Mouse (Mus musculus): Measurements from ENCODE around the gene Npr2. TPM values are rescaled to one million over a fixed set of nuclear protein-coding genes. Genes with fewer than 3 reads are reported as not detected.

The Npr2 gene
- 11.1 and 12.1 TPM in 2 replicates for polyA plus RNA-seq (2014; fragmentation: Nextera tagmentation; extraction: Ambion mirVana)

DNA sequence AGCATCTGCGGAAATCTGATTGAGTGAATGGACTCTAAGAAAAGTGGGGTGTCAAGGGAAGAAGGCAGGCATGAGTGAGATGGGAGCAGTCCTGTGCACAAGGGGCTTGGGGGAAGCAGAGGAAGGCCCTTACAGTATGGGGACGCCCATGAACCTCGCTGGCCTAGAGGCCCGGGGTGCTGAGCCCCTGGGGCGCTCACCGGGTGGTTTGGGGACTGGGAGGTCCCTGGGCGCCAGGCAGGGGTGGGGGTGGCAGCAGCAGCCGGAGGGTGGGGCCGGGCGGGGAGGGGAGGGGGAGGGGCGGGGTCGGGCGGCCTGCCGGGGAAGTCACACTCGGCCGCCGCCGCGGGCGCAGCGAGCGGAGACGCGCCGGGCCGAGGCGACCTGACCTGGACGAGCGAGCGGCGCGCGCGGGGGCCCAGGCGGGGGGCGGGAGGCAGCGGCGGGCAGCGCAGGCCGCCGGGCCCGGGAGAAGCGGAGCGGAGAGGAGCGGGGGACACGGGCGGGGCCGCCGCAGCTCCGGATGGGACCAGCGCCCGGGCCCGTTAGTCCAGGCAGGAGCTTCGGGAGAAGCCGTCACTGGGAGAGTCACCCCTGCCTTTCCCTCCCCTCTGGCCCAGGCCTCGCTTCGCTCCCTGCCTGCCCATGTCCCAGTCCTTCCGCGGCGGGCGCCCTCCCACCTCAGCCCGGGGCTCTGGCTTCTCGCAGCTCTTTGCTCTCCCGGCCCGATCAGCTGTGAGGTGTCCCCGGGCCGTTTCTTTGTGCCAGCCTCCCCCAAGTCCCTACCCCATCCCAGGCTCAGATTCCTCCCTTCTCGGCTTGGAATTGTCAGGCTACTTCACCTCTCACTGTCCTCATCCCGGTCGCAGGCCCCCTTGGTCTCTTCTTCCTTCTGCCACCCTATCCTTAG lies at the start of gene Npr2:
Gene Npr2 (plus strand): TSS at position 890 of the 910 bp plus-strand sequence.
- peak within 1 kb of the TSS; percentile 77 for H3K9ac ChIP-seq (ENCODE audit: low read length)
- 2% methylated on average over 50 of the region's 70 CpGs for WGBS
- peak within 1 kb of the TSS; percentile 84 for H3K4me2 ChIP-seq (ENCODE audit: low read length)
- DNase-seq (ENCODE audit: low spot score) (peak; percentile 78), ATAC-seq (replicated peaks; ENCODE audit: low FRiP score, low TSS enrichment, low read depth) (peak; percentile 58)
- H3K4me1 ChIP-seq (replicated peaks; ENCODE audit: control insufficient read depth, insufficient read depth, low read length) = peaks cover 24% of the 10 kb centered on the region
- H3K27me3 ChIP-seq (replicated peaks; ENCODE audit: control insufficient read depth, insufficient read depth, low read length) = no peaks in the 10 kb centered on the region
- peak within 1 kb of the TSS; percentile 39 for H3K27ac ChIP-seq (ENCODE audit: low read depth)
- 0 out of 2 replicates have a peak, but pooled peaks cover under 1% of the 10 kb centered on the region for H3K9me3 ChIP-seq (ENCODE audit: control insufficient read depth, low read length)
- no peaks in the 10 kb centered on the region for H3K36me3 ChIP-seq (ENCODE audit: control insufficient read depth, insufficient read depth, low read length)
- H3K4me3 ChIP-seq (ENCODE audit: low read depth, low read length) = peak within 1 kb of the TSS; percentile 57

DNA sequence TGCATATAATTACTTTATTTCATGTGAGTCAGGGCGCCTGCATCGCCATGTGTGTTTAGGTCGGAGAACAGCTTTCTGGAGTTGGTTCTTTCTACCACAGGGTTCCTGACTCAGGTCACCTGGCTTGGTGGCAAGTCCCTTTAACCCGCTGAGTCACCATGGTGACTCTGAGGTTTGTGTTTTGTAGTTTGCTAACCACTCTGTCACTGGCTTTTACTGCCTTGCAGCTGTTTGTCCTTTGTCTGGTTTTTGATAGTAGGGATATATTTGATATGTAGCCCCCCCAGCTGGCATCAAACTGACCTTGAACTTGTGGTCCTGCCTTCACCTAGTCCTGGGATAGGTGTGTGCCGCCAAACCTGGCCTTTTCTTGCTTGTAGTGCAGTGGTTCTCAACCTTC lies 49.5 kb upstream of the Npr2 start:
- Histone ChIP-seq H3K27ac (ENCODE audit: low read depth) (no peak overlapping the region), H3K4me3 (ENCODE audit: low read depth, low read length) (no peak overlapping the region), H3K27me3 (replicated peaks; ENCODE audit: control insufficient read depth, insufficient read depth, low read length) (no peaks in the 10 kb centered on the region), H3K36me3 (ENCODE audit: control insufficient read depth, insufficient read depth, low read length) (peaks cover 41% of the 10 kb centered on the region), H3K9me3 (ENCODE audit: control insufficient read depth, low read length) (no peaks in the 10 kb centered on the region), H3K4me2 (ENCODE audit: low read length) (no peak overlapping the region), H3K4me1 (replicated peaks; ENCODE audit: control insufficient read depth, insufficient read depth, low read length) (peaks cover 15% of the 10 kb centered on the region), H3K9ac (ENCODE audit: low read length) (no peak overlapping the region)
- ATAC-seq (replicated peaks; ENCODE audit: low FRiP score, low TSS enrichment, low read depth) (no peak), DNase-seq (ENCODE audit: low spot score) (peak; percentile 34)
- WGBS = 89% methylated on average over 5 of the region's 5 CpGs

DNA sequence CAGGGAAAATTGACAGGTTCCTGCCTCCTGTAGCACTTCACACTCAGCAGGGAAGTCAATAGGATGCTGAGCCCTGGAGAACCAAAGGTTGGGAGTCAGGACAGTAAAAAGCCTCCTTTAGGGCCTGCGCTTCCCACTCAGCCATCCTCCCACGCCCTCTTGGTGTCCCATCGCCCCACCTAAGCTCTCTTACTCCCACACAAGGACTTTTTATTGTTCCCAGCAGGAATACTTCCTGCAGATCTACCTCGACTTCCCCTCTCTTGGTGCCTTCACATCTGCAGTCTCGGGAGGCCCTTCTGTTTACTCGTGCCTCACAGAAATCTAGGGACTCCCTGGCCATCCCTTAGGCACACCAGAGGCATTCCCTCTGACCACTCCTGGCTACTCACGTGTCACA lies 48.3 kb upstream of the Npr2 start:
- no peaks in the 10 kb centered on the region for H3K27me3 ChIP-seq (replicated peaks; ENCODE audit: control insufficient read depth, insufficient read depth, low read length)
- WGBS = 65% methylated on average over 7 of the region's 7 CpGs
- DNase-seq (ENCODE audit: low spot score) = peak; percentile 29
- no peak overlapping the region for H3K4me2 ChIP-seq (ENCODE audit: low read length)
- no peak overlapping the region for H3K9ac ChIP-seq (ENCODE audit: low read length)
- ATAC-seq (replicated peaks; ENCODE audit: low FRiP score, low TSS enrichment, low read depth) = no peak
- H3K4me3 ChIP-seq (ENCODE audit: low read depth, low read length) = no peak overlapping the region
- H3K9me3 ChIP-seq (ENCODE audit: control insufficient read depth, low read length) = no peaks in the 10 kb centered on the region
- peaks cover 8% of the 10 kb centered on the region for H3K4me1 ChIP-seq (replicated peaks; ENCODE audit: control insufficient read depth, insufficient read depth, low read length)
- no peak overlapping the region for H3K27ac ChIP-seq (ENCODE audit: low read depth)
- peaks cover 41% of the 10 kb centered on the region for H3K36me3 ChIP-seq (ENCODE audit: control insufficient read depth, insufficient read depth, low read length)

DNA sequence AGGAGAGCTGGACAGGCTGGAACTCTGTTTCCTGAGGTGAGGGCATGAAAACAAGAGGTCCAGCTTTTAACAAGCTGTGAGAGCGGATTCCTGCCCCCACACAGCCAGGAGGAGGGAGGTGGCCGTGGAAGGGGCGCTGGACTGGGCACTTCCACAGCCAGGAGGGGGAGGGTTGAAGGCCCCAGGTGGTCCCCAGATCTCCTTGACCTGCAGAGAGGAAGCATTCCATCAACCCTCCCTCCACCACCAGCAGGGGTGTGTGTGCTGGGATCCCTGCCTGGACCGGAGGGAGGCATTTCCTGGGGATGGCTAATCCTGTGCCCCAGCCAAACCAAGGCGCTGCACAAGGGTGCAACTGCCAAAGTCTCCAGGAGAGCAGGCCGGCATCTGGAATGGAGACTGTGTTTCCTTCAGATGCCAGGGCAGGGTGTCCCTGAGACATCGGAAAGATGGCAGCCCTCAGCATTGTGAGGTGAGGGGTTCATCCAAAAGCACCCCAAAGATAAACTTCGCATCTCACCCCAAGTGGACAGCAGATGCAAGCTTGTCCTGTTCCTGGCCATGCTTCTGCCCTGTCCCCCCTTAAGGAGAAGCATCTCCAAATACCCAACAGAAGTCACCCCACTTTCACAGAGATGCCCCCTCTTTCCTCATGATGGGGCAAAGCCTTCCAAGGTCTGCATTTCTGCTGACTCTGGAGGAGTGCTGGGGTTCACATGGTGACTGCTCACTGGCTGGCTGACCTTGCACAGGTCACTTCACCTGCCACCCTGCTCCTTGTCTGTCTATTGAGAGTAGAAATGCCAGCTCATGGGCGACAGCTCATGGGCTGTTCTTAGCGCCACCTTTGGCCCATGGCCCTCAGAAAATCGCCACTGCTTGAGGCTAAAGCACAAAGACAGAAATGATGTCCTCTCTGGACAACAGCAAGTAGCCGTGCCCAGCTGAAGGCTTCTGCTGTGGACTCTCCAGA lies 47.0 kb upstream of the Npr2 start, which contains the start of gene Msmp:
Gene Msmp (minus strand): TSS at position 51 of the 973 bp plus-strand sequence.
- DNase-seq (ENCODE audit: low spot score) (peak; percentile 47), ATAC-seq (replicated peaks; ENCODE audit: low FRiP score, low TSS enrichment, low read depth) (no peak)
- Histone ChIP-seq H3K4me1 (replicated peaks; ENCODE audit: control insufficient read depth, insufficient read depth, low read length) (peaks cover 2% of the 10 kb centered on the region; the same call in 1 of the 2 replicates), H3K27ac (ENCODE audit: low read depth) (no peak within 1 kb of the TSS), H3K9ac (ENCODE audit: low read length) (no peak within 1 kb of the TSS), H3K9me3 (ENCODE audit: control insufficient read depth, low read length) (no peaks in the 10 kb centered on the region), H3K4me2 (ENCODE audit: low read length) (no peak within 1 kb of the TSS), H3K4me3 (ENCODE audit: low read depth, low read length) (no peak within 1 kb of the TSS), H3K27me3 (replicated peaks; ENCODE audit: control insufficient read depth, insufficient read depth, low read length) (no peaks in the 10 kb centered on the region), H3K36me3 (ENCODE audit: control insufficient read depth, insufficient read depth, low read length) (peaks cover 41% of the 10 kb centered on the region)
- WGBS = 60% methylated on average over 12 of the region's 12 CpGs

DNA sequence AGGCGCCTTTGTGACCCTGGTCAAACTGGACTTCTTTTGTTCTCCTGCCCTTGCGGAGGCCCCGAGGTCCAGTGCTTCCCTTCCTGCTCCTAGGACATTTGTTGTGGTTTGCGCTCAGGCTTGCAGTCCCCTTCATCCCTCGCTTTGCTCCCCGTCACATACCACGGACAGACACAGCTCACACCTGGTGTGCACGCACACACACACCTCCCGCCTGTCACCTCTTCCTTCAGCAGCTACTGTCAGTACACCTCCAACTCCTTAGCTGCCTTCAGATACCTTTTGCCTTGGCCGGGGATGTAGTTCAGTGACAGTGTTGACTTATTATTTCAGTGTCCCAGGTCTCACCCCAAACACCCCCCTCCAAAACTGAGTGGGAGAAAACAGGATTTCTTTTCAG lies 46.1 kb upstream of the Npr2 start:
- H3K4me1 ChIP-seq (replicated peaks; ENCODE audit: control insufficient read depth, insufficient read depth, low read length) = no peaks in the 10 kb centered on the region; the same call in 1 of the 2 replicates
- no peak overlapping the region for H3K9ac ChIP-seq (ENCODE audit: low read length)
- H3K4me3 ChIP-seq (ENCODE audit: low read depth, low read length) = no peak overlapping the region
- peaks cover 35% of the 10 kb centered on the region for H3K36me3 ChIP-seq (ENCODE audit: control insufficient read depth, insufficient read depth, low read length)
- 68% methylated on average over 10 of the region's 10 CpGs for WGBS
- H3K4me2 ChIP-seq (ENCODE audit: low read length) = no peak overlapping the region
- no peak for ATAC-seq (replicated peaks; ENCODE audit: low FRiP score, low TSS enrichment, low read depth)
- H3K27ac ChIP-seq (ENCODE audit: low read depth) = no peak overlapping the region
- no peaks in the 10 kb centered on the region for H3K9me3 ChIP-seq (ENCODE audit: control insufficient read depth, low read length)
- DNase-seq (ENCODE audit: low spot score) = peak; percentile 47
- H3K27me3 ChIP-seq (replicated peaks; ENCODE audit: control insufficient read depth, insufficient read depth, low read length) = no peaks in the 10 kb centered on the region

DNA sequence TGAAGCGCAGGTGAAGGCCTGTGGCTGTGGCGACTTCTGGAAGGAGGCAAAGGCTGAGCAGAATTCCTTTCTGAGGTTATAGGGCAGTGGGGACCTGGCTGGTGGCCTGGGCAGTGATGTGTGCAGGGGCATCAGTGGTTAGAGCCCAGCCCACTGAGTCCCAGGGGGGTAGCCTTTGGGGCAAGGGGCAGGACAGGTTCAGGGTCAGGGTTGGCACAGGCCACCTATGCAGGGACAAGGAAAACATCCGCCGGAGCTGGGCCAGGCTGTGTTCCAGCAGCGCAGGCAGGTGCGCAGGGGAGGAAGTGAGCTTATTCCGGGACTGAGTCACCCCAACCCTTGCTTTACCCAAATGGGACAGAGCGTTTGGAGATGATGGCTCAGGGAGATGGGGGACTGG lies 45.3 kb upstream of the Npr2 start:
- H3K4me2 ChIP-seq (ENCODE audit: low read length) = no peak overlapping the region
- no peak overlapping the region for H3K9ac ChIP-seq (ENCODE audit: low read length)
- ATAC-seq (replicated peaks; ENCODE audit: low FRiP score, low TSS enrichment, low read depth) (no peak), DNase-seq (ENCODE audit: low spot score) (peak; percentile 51)
- no peaks in the 10 kb centered on the region; the same call in 1 of the 2 replicates for H3K4me1 ChIP-seq (replicated peaks; ENCODE audit: control insufficient read depth, insufficient read depth, low read length)
- WGBS = 69% methylated on average over 8 of the region's 8 CpGs
- H3K27me3 ChIP-seq (replicated peaks; ENCODE audit: control insufficient read depth, insufficient read depth, low read length) = no peaks in the 10 kb centered on the region
- H3K36me3 ChIP-seq (ENCODE audit: control insufficient read depth, insufficient read depth, low read length) = peaks cover 28% of the 10 kb centered on the region
- H3K9me3 ChIP-seq (ENCODE audit: control insufficient read depth, low read length) = no peaks in the 10 kb centered on the region
- H3K27ac ChIP-seq (ENCODE audit: low read depth) = no peak overlapping the region
- H3K4me3 ChIP-seq (ENCODE audit: low read depth, low read length) = no peak overlapping the region

DNA sequence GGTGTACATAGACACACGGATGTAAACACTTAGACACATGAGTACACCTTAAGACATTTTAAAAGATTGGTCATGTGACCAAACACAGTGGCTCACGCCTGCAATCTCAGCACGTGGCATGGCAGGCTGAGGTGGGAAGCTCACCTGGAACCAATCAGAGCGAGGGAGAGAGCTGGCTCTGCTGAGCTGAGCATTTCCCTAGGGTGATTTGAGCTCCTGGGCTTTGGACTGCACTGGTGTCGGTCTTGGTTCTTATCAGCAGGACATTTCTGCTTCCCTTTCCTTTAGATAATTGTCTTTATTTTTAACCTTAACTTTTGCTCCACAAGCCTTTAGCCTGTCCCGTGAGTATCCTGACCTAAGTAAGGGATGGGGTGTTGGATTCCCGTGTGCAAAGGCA lies 44.1 kb upstream of the Npr2 start:
- Histone ChIP-seq H3K9ac (ENCODE audit: low read length) (no peak overlapping the region), H3K4me1 (replicated peaks; ENCODE audit: control insufficient read depth, insufficient read depth, low read length) (no peaks in the 10 kb centered on the region; the same call in 1 of the 2 replicates), H3K27ac (ENCODE audit: low read depth) (no peak overlapping the region), H3K4me2 (ENCODE audit: low read length) (no peak overlapping the region), H3K36me3 (ENCODE audit: control insufficient read depth, insufficient read depth, low read length) (peaks cover 15% of the 10 kb centered on the region), H3K9me3 (ENCODE audit: control insufficient read depth, low read length) (no peaks in the 10 kb centered on the region), H3K4me3 (ENCODE audit: low read depth, low read length) (no peak overlapping the region), H3K27me3 (replicated peaks; ENCODE audit: control insufficient read depth, insufficient read depth, low read length) (no peaks in the 10 kb centered on the region)
- 55% methylated on average over 7 of the region's 7 CpGs for WGBS
- ATAC-seq (replicated peaks; ENCODE audit: low FRiP score, low TSS enrichment, low read depth) (no peak), DNase-seq (ENCODE audit: low spot score) (no peak)

DNA sequence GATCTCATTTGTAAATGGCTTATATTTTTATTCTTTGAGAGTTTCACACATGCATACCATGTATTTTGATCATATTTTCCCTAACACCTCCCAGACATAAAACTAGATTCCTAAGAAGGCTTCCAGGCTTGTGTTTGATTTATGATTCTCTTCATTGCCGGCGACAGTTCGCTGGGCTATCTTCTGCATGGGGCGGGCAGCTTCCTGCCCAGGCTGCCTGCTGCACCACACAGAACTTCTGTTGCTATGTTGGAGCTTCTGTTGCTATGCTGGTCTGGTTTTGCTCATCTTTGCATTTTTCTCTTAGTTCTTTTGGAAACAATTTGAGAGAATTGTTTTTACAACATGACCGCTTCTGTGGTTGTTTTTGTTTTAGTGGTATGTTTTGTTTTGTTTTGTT lies 40.2 kb upstream of the Npr2 start:
- Histone ChIP-seq H3K9me3 (ENCODE audit: control insufficient read depth, low read length) (no peaks in the 10 kb centered on the region), H3K27ac (ENCODE audit: low read depth) (no peak overlapping the region), H3K4me3 (ENCODE audit: low read depth, low read length) (no peak overlapping the region), H3K27me3 (replicated peaks; ENCODE audit: control insufficient read depth, insufficient read depth, low read length) (no peaks in the 10 kb centered on the region), H3K4me1 (replicated peaks; ENCODE audit: control insufficient read depth, insufficient read depth, low read length) (peaks cover 4% of the 10 kb centered on the region; the same call in 1 of the 2 replicates), H3K9ac (ENCODE audit: low read length) (no peak overlapping the region), H3K36me3 (ENCODE audit: control insufficient read depth, insufficient read depth, low read length) (no peaks in the 10 kb centered on the region), H3K4me2 (ENCODE audit: low read length) (no peak overlapping the region)
- DNase-seq (ENCODE audit: low spot score) (peak; percentile 29), ATAC-seq (replicated peaks; ENCODE audit: low FRiP score, low TSS enrichment, low read depth) (no peak)
- 38% methylated on average over 5 of the region's 5 CpGs for WGBS
